Mouse (Mus musculus) CH12.LX (cell line): ENCODE measurements around the gene AC141477.1.

Experiments
- CTCF ChIP-seq, 2 experiments: IDR thresholded peaks in 1 of 2; conservative IDR thresholded peaks in 1 of 2; 2 replicates each; pipeline ENCODE4 v1.5.1; 2011 to 2012; ENCODE audit warnings: low read depth in 2 of 2, low read length in 2 of 2, improper control_type of control experiment in 1 of 2, inconsistent platforms in 1 of 2, mild to moderate bottlenecking in 1 of 2, moderate library complexity in 1 of 2
- GABPA ChIP-seq: IDR thresholded peaks from 2 replicates; pipeline ENCODE4 v1.6.1; 2012; ENCODE audit warnings: low read depth, low read length, improper control_type of control experiment, inconsistent platforms; ENCODE audit not compliant: insufficient replicate concordance
- MAFK ChIP-seq: IDR thresholded peaks from 2 replicates; pipeline ENCODE4 v1.6.1; 2011; ENCODE audit warnings: low read length, improper control_type of control experiment; ENCODE audit not compliant: insufficient replicate concordance
- POLR2A ChIP-seq: IDR thresholded peaks from 2 replicates; pipeline ENCODE4 v1.6.1; 2011; ENCODE audit warnings: low read depth, mild to moderate bottlenecking, improper control_type of control experiment, low read length
- SMC3 ChIP-seq: IDR thresholded peaks from 2 replicates; pipeline ENCODE4 v1.6.1; 2011; ENCODE audit warnings: low read depth, low read length, improper control_type of control experiment
- TCF12 ChIP-seq: IDR thresholded peaks from 2 replicates; pipeline ENCODE4 v1.6.1; 2014; ENCODE audit warnings: low read depth, mild to moderate bottlenecking, inconsistent platforms, low read length, improper control_type of control experiment
- ZMIZ1 ChIP-seq: IDR thresholded peaks from 2 replicates; pipeline ENCODE4 v1.6.1; 2012; ENCODE audit warnings: low read depth, mild to moderate bottlenecking, inconsistent platforms, low read length, improper control_type of control experiment

DNA sequence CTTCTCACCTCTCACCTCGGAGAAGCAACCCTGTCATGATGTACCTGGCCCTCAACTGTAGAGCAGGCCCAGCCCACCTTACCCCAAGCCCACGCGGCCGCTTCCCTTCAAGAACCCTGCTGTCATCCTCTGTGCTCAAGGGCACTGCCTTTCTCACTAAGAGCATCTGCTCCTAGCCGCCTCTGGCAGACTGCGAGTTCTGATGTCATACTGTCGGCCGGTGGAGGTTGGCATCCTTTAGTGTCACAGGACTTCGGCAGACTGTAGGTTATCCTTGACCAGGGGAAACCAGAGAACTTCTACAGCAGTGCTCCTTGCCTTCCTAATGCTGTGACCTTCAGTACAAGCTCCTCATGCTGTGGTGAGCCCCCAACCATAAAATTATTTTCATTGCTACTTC lies 49.1 kb downstream of the AC141477.1 start:
- no peak for TF ChIP-seq SMC3
- TF ChIP-seq ZMIZ1, result no peak
- TF ChIP-seq TCF12, result no peak
- no peak for TF ChIP-seq MAFK
- no peak for TF ChIP-seq GABPA
- TF ChIP-seq CTCF (conservative IDR thresholded peaks at IDR 0.05 in 1 of 2, IDR thresholded peaks at IDR 0.05 in 1 of 2; ENCODE audit: low read depth in 2 of 2, low read length in 2 of 2), result no peak
- TF ChIP-seq POLR2A, result no peak
